Comparison of ENCODE assay signal across 9 mouse cellular contexts in the genomic region with DNA sequence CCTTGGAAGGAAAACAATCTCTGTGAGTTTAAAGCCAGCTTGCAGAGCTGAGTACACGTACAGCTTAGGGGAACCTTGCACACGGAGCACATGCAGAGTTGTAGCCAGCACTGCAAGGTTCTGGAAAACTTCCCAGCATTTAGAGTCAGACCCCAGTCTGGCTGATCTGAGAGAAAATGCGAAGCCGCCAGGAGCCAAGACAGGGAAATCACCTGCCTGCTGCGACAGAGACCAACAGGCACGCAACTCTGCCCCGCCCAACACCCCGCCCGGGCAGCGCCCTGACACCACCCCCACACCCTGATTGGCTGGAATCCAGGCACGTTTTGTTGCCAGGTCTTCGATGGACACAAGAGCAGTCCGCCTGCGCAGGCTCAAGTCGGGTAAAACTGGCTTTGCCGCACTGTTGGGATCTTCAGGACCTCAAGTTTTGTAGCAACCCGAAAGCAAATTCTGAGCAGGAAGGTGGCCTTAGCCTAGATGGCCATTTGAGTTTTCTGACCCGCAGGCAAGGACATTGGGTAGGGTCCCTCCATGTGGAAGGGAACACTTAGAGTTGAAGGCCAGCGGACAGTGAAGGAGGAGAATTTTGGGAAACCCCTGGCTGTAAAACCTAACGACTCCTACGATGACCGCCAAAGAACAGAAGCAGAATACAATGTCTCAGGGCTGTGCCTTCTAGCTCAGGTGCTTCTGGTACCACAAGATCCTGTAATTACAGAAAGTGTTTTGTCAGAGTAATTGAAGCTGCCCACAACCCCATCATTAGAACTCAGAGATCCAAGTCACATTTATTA. TPM values are rescaled to one million over a fixed set of nuclear protein-coding genes. Genes with fewer than 3 reads are reported as not detected.
DNase-seq lines count a peak whose midpoint lies in the region; ATAC-seq and TF ChIP-seq lines count a peak whose summit lies in the region.
"Had no signal": no experiment of that assay in that cellular context is flagged by ENCODE, and none has a peak within 500 bp of the region (broad histone marks: within the 10 kb centered on the region; RNA-seq: fewer than 3 reads in every experiment).

No protein-coding gene starts in this region.

- no peak for TF ChIP-seq EP300 in MEL (IDR thresholded peaks at IDR 0.05; ENCODE audit: low read depth in 1 of 2, low read length in 2 of 2)

- peak; percentile 92 for DNase-seq in MEL (ENCODE audit: low read depth, low spot score)
- DNase-seq in cerebellum, adult 8-10 months, result peak; percentile 80
- DNase-seq in forebrain, postnatal 0 days, result peak; percentile 66
- DNase-seq in heart, postnatal 36 days, result peak; percentile 77 to 81
- DNase-seq in layer of hippocampus, adult 11-12 months (ENCODE audit: low spot score), result peak; percentile 45
- peak; percentile 88 for DNase-seq in lung, adult 2 months
- DNase-seq in testis, postnatal 14 days (ENCODE audit: low spot score), result peak; percentile 87

- H3K9ac ChIP-seq in MEL (ENCODE audit: control insufficient read depth, low read depth, low read length, poor library complexity, severe bottlenecking), result peak overlapping the region; percentile 48
- peak overlapping the region; percentile 46 for H3K9ac ChIP-seq in forebrain, postnatal 0 days
- H3K9ac ChIP-seq in neural tube, embryonic 15.5 days (replicated peaks), result peak overlapping the region; percentile 26; the same call in 1 of the 2 replicates

- no peaks in the 10 kb centered on the region for H3K9me3 ChIP-seq in MEL (replicated peaks; ENCODE audit: insufficient read depth, low read length)
- H3K9me3 ChIP-seq in forebrain, postnatal 0 days (ENCODE audit: low read length), result no peaks in the 10 kb centered on the region
- no peaks in the 10 kb centered on the region for H3K9me3 ChIP-seq in neural tube, embryonic 15.5 days (replicated peaks)

- intact Hi-C loops in heart, postnatal 36 days (cut with DNase I), result loop anchor here (5.0 kb wide), 1 partner anchor 146 kb away; no protein-coding TSS in a partner anchor

- peaks cover 0 to 3% of the 10 kb centered on the region in 2 experiments; a peak in 1 of 4 replicates for H3K4me1 ChIP-seq in MEL (ENCODE audit: control insufficient read depth in 1 of 2, insufficient read depth in 2 of 2, low read length in 2 of 2)
- H3K4me1 ChIP-seq in forebrain, postnatal 0 days (ENCODE audit: insufficient read depth), result peaks cover 9% of the 10 kb centered on the region; the same call in 1 of the 2 replicates
- H3K4me1 ChIP-seq in lung, adult 2 months (ENCODE audit: control insufficient read depth, insufficient read depth, low read length), result peaks cover 4% of the 10 kb centered on the region; the same call in 1 of the 2 replicates
- H3K4me1 ChIP-seq in neural tube, embryonic 15.5 days, result peaks cover 10% of the 10 kb centered on the region; the same call in 1 of the 2 replicates

- no peak for TF ChIP-seq POLR2A in MEL (IDR thresholded peaks at IDR 0.05; ENCODE audit: control insufficient read depth in 1 of 2, insufficient read depth in 1 of 2, low read depth in 1 of 2, low read length in 2 of 2, poor library complexity in 1 of 2)
- peak; percentile 30; the same call in 1 of the 2 replicates for TF ChIP-seq POLR2A in lung, adult 2 months (IDR thresholded peaks at IDR 0.05; ENCODE audit: borderline replicate concordance, extremely low read depth, low read depth, low read length)

- WGBS in forebrain, postnatal 0 days, result 1% methylated on average over 22 of the region's 22 CpGs
- WGBS in lung, adult 2 months, result under 1% methylated on average over 22 of the region's 22 CpGs
- under 1% methylated on average over 22 of the region's 22 CpGs for WGBS in neural tube, embryonic 15.5 days

- H3K36me3 ChIP-seq in MEL (ENCODE audit: control insufficient read depth in 1 of 2, insufficient read depth in 2 of 2, low read length in 2 of 2), result no peaks in the 10 kb centered on the region; a peak in 1 of 4 replicates
- no peaks in the 10 kb centered on the region for H3K36me3 ChIP-seq in forebrain, postnatal 0 days (ENCODE audit: insufficient read depth)
- no peaks in the 10 kb centered on the region for H3K36me3 ChIP-seq in neural tube, embryonic 15.5 days

- H3K4me2 ChIP-seq in forebrain, postnatal 0 days (ENCODE audit: low read depth), result peak overlapping the region; percentile 87
- peak overlapping the region; percentile 92 for H3K4me2 ChIP-seq in neural tube, embryonic 15.5 days

- TF ChIP-seq RAD21 in MEL (IDR thresholded peaks at IDR 0.05; ENCODE audit: low read depth, low read length), result no peak

- peak overlapping the region; percentile 53 to 75 for H3K4me3 ChIP-seq in MEL (ENCODE audit: control insufficient read depth in 1 of 2, insufficient read depth in 1 of 2, low read depth in 2 of 2, low read length in 2 of 2)
- H3K4me3 ChIP-seq in forebrain, postnatal 0 days (ENCODE audit: low read depth, low read length), result peak overlapping the region; percentile 30
- peak overlapping the region; percentile 25 for H3K4me3 ChIP-seq in lung, adult 2 months (replicated peaks; ENCODE audit: extremely low read depth, low read depth, low read length)
- H3K4me3 ChIP-seq in neural tube, embryonic 15.5 days (replicated peaks), result peak overlapping the region; percentile 35

- no peak for TF ChIP-seq CTCF in MEL (IDR thresholded peaks at IDR 0.05 in 2 of 3, conservative IDR thresholded peaks at IDR 0.05 in 1 of 3; ENCODE audit: control insufficient read depth in 1 of 3, insufficient read depth in 1 of 3, low read depth in 2 of 3, low read length in 3 of 3, poor library complexity in 1 of 3, severe bottlenecking in 1 of 3)
- no peak for TF ChIP-seq CTCF in forebrain, postnatal 0 days (IDR thresholded peaks at IDR 0.05; ENCODE audit: low read depth)
- TF ChIP-seq CTCF in lung, adult 2 months (IDR thresholded peaks at IDR 0.05; ENCODE audit: insufficient read depth, low read length), result no peak

- peak; percentile 72 for ATAC-seq in forebrain, postnatal 0 days
- peak; percentile 88 for ATAC-seq in neural tube, embryonic 15.5 days (ENCODE audit: low FRiP score)

- no peaks in the 10 kb centered on the region for H3K27me3 ChIP-seq in MEL (ENCODE audit: control insufficient read depth in 1 of 2, insufficient read depth in 2 of 2, low read length in 2 of 2)
- H3K27me3 ChIP-seq in forebrain, postnatal 0 days (ENCODE audit: insufficient read depth, low read length), result no peaks in the 10 kb centered on the region
- H3K27me3 ChIP-seq in neural tube, embryonic 15.5 days (replicated peaks), result no peaks in the 10 kb centered on the region; the same call in 1 of the 2 replicates

- no peaks in the 10 kb centered on the region for H3K79me2 ChIP-seq in MEL (ENCODE audit: control insufficient read depth, insufficient read depth, low read length, poor library complexity)

- peak overlapping the region; percentile 17 for H3K27ac ChIP-seq in MEL (ENCODE audit: control insufficient read depth, low read depth, low read length)
- H3K27ac ChIP-seq in forebrain, postnatal 0 days (ENCODE audit: low read depth, low read length), result 0 out of 2 replicates have a peak overlapping the region, but pooled peaks have one; percentile 1
- peak overlapping the region; percentile 30 for H3K27ac ChIP-seq in neural tube, embryonic 15.5 days (replicated peaks)

TF ChIP-seq in MEL, 35 proteins besides CTCF, POLR2A, EP300 and RAD21 (continues in another document):
- no peak for TF ChIP-seq ZNF384 (IDR thresholded peaks at IDR 0.05; ENCODE audit: low read depth, low read length)
- no peak for TF ChIP-seq E2F4 (IDR thresholded peaks at IDR 0.05; ENCODE audit: borderline replicate concordance, low read depth, low read length)
- TF ChIP-seq UBTF (IDR thresholded peaks at IDR 0.05; ENCODE audit: borderline replicate concordance, insufficient read depth, low read depth, low read length), result no peak
- no peak for TF ChIP-seq GABPA (IDR thresholded peaks at IDR 0.05; ENCODE audit: low read depth, low read length)
- no peak for TF ChIP-seq ZMIZ1 (IDR thresholded peaks at IDR 0.05; ENCODE audit: low read depth, low read length)
- no peak for TF ChIP-seq RCOR1 (IDR thresholded peaks at IDR 0.05; ENCODE audit: low read depth, low read length)
- peak; percentile 76 for TF ChIP-seq MAX (IDR thresholded peaks at IDR 0.05; ENCODE audit: low read length)
- no peak; the same call in 1 of the 2 replicates for TF ChIP-seq MXI1 (IDR thresholded peaks at IDR 0.05; ENCODE audit: low read depth, low read length)
- TF ChIP-seq JUND (IDR thresholded peaks at IDR 0.05; ENCODE audit: low read depth, low read length), result no peak
- no peak for TF ChIP-seq MEF2A (IDR thresholded peaks at IDR 0.05; ENCODE audit: extremely low read depth, insufficient replicate concordance, low read depth, low read length, poor library complexity, severe bottlenecking)
- TF ChIP-seq GATA1 (IDR thresholded peaks at IDR 0.05; ENCODE audit: low read depth, low read length), result no peak
- no peak for TF ChIP-seq TBP (IDR thresholded peaks at IDR 0.05; ENCODE audit: low read depth, low read length)
- TF ChIP-seq POLR2AphosphoS5 (IDR thresholded peaks at IDR 0.05; ENCODE audit: borderline replicate concordance, low read depth, low read length), result no peak

RNA-seq across cellular contexts. Expression of gene Esr2, which starts 19.1 kb away (rescaled TPM):
- not detected in 2 replicates for total RNA-seq in MEL (2012; rRNA removed)
- polyA plus RNA-seq in MEL (2012; ENCODE audit: insufficient read depth in 1 of 2, insufficient read length in 2 of 2, low read depth in 1 of 2, low replicate concordance in 2 of 2, missing spikeins in 1 of 2), result under 1 TPM in 1 of 2 experiments, not detected in 1; 0.03 TPM
- 0.15 and 0.95 TPM in 2 replicates for total RNA-seq in forebrain, postnatal 0 days (2014; rRNA removed)
- 0.23 and 0.35 TPM in 2 replicates for polyA plus RNA-seq in forebrain, postnatal 0 days (2015; fragmentation: Nextera tagmentation; extraction: Ambion mirVana)
- not detected for total RNA-seq in heart, postnatal 36 days (2021)
- polyA plus RNA-seq in lung, adult 2 months (2012; rRNA removed), result 2.6 and 2.7 TPM in 2 replicates
- polyA plus RNA-seq in neural tube, embryonic 15.5 days (2015; fragmentation: Nextera tagmentation; extraction: Ambion mirVana), result 0.11 and 0.17 TPM in 2 replicates

RNA-seq across cellular contexts. Expression of gene Tex21, which starts 50.4 kb away (rescaled TPM):
- total RNA-seq in MEL (2012; rRNA removed), result 5.0 and 6.7 TPM in 2 replicates
- polyA plus RNA-seq in MEL (2012; ENCODE audit: insufficient read depth in 1 of 2, insufficient read length in 2 of 2, low read depth in 1 of 2, low replicate concordance in 2 of 2, missing spikeins in 1 of 2), result 1 to 10 TPM in 1 of 2 experiments, not detected in 1; 4.4 TPM
- total RNA-seq in forebrain, postnatal 0 days (2014; rRNA removed), result not detected in 2 replicates
- polyA plus RNA-seq in forebrain, postnatal 0 days (2015; fragmentation: Nextera tagmentation; extraction: Ambion mirVana), result not detected in 2 replicates
- total RNA-seq in heart, postnatal 36 days (2021), result not detected
- not detected in 2 replicates for polyA plus RNA-seq in lung, adult 2 months (2012; rRNA removed)
- not detected in 2 replicates for polyA plus RNA-seq in neural tube, embryonic 15.5 days (2015; fragmentation: Nextera tagmentation; extraction: Ambion mirVana)
- total RNA-seq: layer of hippocampus, postnatal 36 days had no signal

RNA-seq across cellular contexts. Expression of gene Mthfd1, which starts 59.0 kb away (rescaled TPM):
- 217 and 231 TPM in 2 replicates for total RNA-seq in MEL (2012; rRNA removed)
- 100 to 1,000 TPM in 1 of 2 experiments, not detected in 1; 208 TPM for polyA plus RNA-seq in MEL (2012; ENCODE audit: insufficient read depth in 1 of 2, insufficient read length in 2 of 2, low read depth in 1 of 2, low replicate concordance in 2 of 2, missing spikeins in 1 of 2)
- total RNA-seq in forebrain, postnatal 0 days (2014; rRNA removed), result 22.8 and 26.2 TPM in 2 replicates
- polyA plus RNA-seq in forebrain, postnatal 0 days (2015; fragmentation: Nextera tagmentation; extraction: Ambion mirVana), result 19.1 and 25.2 TPM in 2 replicates
- 10 to 100 TPM; 28.4 to 28.9 TPM for total RNA-seq in heart, postnatal 36 days (2021)
- polyA plus RNA-seq in lung, adult 2 months (2012; rRNA removed), result 69.8 and 96.2 TPM in 2 replicates
- 29.3 and 43.5 TPM in 2 replicates for polyA plus RNA-seq in neural tube, embryonic 15.5 days (2015; fragmentation: Nextera tagmentation; extraction: Ambion mirVana)

Comparison
In these comparisons a context has a peak if more than half of its experiments do, and no peak if none do; other contexts are left out.
1. Peak in every context shown above with its lines: DNase-seq, ATAC-seq, H3K4me3 ChIP-seq and H3K27ac ChIP-seq.